Mouse (Mus musculus) liver, adult 2 months (tissue): ENCODE measurements around the gene Lrrn4cl.

Experiments
- CTCF ChIP-seq: fragments of 200-500 bp; IDR thresholded peaks from 2 replicates; pipeline ENCODE4 v1.5.1; 2011; ENCODE audit warnings: low read depth, low read length, control low read depth
- POLR2A ChIP-seq: fragments of 200-500 bp; IDR thresholded peaks from 2 replicates; pipeline ENCODE4 v1.6.1; 2011; ENCODE audit warnings: low read length, control low read depth; ENCODE audit not compliant: insufficient read depth; ENCODE audit errors: extremely low read depth

GRCm38 (mm10) chr19:8886916-8887584 lies 36.5 kb downstream of the Lrrn4cl start:
- TF ChIP-seq CTCF = no peak
- TF ChIP-seq POLR2A = no peak
